Mouse (Mus musculus) forebrain, embryonic 16.5 days (tissue): ENCODE measurements around the gene Cga. TPM values are rescaled to one million over a fixed set of nuclear protein-coding genes. Genes with fewer than 3 reads are reported as not detected.

ENCODE experiments used
- ATAC-seq: fragments of 200-750 bp; cut with Nextera tagmentation; 2 replicates; pipeline ENCODE4 v1.8.0; 2017; ENCODE audit warnings: mild to moderate bottlenecking, moderate library complexity
- H3K27ac ChIP-seq: fragments of 300-500 bp; sonication (generic); 2 replicates; pipeline ENCODE4 v1.5.1; 2014; ENCODE audit warnings: low read length, control low read depth
- H3K27me3 ChIP-seq: fragments of 300-500 bp; sonication (generic); replicated peaks from 2 replicates; pipeline ENCODE4 v1.6.1; 2014; ENCODE audit warnings: low read length; ENCODE audit not compliant: control insufficient read depth, insufficient read depth
- H3K36me3 ChIP-seq: fragments of 300-500 bp; sonication (generic); 2 replicates; pipeline ENCODE4 v1.6.1; 2014; ENCODE audit not compliant: control insufficient read depth, insufficient read depth
- H3K4me1 ChIP-seq: fragments of 300-500 bp; sonication (generic); replicated peaks from 2 replicates; pipeline ENCODE4 v1.6.1; 2014; ENCODE audit warnings: low read length; ENCODE audit not compliant: control insufficient read depth, insufficient read depth
- H3K4me2 ChIP-seq: fragments of 300-500 bp; sonication (generic); 2 replicates; pipeline ENCODE4 v1.6.1; 2014; ENCODE audit warnings: mild to moderate bottlenecking, low read length, control low read depth
- H3K4me3 ChIP-seq: fragments of 300-500 bp; sonication (generic); replicated peaks from 2 replicates; pipeline ENCODE4 v1.5.1; 2014; ENCODE audit warnings: mild to moderate bottlenecking, low read length, control low read depth
- H3K9ac ChIP-seq: fragments of 300-500 bp; sonication (generic); replicated peaks from 2 replicates; pipeline ENCODE4 v1.6.1; 2014; ENCODE audit warnings: low read depth, low read length, control low read depth
- H3K9me3 ChIP-seq: fragments of 300-500 bp; sonication (generic); 2 replicates; pipeline ENCODE4 v1.6.1; 2016; ENCODE audit warnings: low read length; ENCODE audit not compliant: control insufficient read depth
- WGBS: fragments of 180-500 bp; shearing (Covaris S2); extraction: QIAGEN DNeasy Blood & Tissue Kit; methylation state at CpG from one replicate; pipeline ENCODE4 v1.1.7; 2014; 5-methylcytosine and 5-hydroxymethylcytosine counted together
- polyA plus RNA-seq: library from polyadenylated mRNA; unstranded; fragments of >200 nt; fragmentation: Nextera tagmentation; extraction: Ambion mirVana; gene quantifications from 2 replicates; pipeline ENCODE4 v1.2.1, GENCODE M21; 2015

Gene Cga
- polyA plus RNA-seq, 1 experiment from 2014 or later = not detected

DNA sequence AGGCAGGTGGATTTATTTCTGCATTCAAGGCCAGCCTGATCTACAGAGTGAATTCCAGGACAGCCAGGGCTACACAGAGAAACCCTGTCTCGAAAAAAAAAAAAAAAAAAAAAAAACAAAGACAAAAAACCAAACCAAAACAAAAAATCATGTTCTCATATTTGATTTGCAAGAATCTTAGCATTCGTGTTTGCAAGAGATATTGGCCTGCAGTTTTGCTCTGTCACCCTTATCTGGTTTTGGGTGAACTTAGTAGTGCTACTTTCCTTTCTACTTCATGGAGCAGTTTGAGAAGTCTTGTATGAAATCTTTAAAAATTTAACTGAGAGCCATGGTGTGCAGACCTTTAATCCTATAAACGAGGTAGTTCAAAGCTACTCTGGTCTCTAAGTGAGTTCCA is 23.8 kb upstream of the Cga start:
- Histone ChIP-seq H3K36me3 (no peaks in the 10 kb centered on the region), H3K9me3 (no peaks in the 10 kb centered on the region), H3K4me2 (no peak overlapping the region), H3K9ac (no peak overlapping the region), H3K27me3 (no peaks in the 10 kb centered on the region), H3K27ac (no peak overlapping the region), H3K4me1 (peaks cover 2% of the 10 kb centered on the region; the same call in 1 of the 2 replicates), H3K4me3 (no peak overlapping the region)
- WGBS = 84% methylated on average over 2 of the region's 3 CpGs
- ATAC-seq = no peak

DNA sequence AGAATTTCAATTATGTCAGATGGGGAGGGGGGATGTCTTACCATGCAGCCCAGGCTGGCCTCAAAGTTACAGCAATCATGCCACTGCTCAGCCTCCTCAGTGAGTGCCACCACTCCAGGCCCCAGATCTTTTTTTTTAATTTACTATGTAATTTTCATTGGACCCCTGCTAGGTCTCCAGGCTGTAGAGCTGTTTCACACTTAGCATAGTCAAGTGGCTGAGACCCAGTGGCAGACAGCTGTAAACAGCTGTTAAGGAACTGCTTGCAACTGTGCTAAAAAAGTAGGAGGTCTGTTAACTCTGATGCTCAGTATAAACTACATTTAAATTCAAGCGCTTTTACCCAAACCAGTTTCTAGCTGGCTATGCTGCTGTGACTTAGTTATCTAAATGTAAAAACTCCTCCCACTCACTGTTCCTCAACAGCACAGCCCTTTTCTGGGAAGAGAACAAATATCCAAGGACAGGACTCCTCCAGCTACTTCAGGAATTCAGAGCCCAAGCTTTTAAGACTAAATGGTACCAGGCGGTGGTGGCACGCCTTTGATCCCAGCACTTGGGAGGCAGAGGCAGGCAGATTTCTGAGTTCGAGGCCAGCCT is 20.6 kb upstream of the Cga start:
- H3K9me3 ChIP-seq = no peaks in the 10 kb centered on the region
- H3K4me2 ChIP-seq = no peak overlapping the region
- no peak overlapping the region for H3K9ac ChIP-seq
- peaks cover 2% of the 10 kb centered on the region; the same call in 1 of the 2 replicates for H3K36me3 ChIP-seq
- 98% methylated on average over 3 of the region's 4 CpGs for WGBS
- no peak for ATAC-seq
- H3K4me1 ChIP-seq = peaks cover 2% of the 10 kb centered on the region; the same call in 1 of the 2 replicates
- H3K27me3 ChIP-seq = no peaks in the 10 kb centered on the region
- H3K4me3 ChIP-seq = no peak overlapping the region
- no peak overlapping the region for H3K27ac ChIP-seq

DNA sequence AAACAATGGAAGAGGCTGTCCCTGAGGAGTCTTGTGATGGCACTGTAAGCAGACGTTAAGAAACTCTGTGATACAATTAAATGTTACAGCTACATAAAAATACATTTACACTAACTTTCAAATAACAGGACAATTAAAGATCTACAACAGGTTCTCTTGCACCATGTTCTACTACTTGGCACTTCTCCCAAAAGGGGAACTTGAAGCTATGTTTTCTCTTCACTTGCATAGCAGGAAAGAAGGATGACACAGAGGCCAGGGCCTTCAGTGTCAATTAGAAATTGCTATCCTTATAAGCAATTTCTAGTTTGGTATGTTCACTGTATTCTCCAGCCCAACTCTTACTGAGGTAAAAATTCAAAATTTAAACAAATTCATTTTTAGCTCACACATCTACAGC is 19.3 kb upstream of the Cga start:
- H3K9me3 ChIP-seq = no peaks in the 10 kb centered on the region
- peaks cover 2% of the 10 kb centered on the region; the same call in 1 of the 2 replicates for H3K4me1 ChIP-seq
- peaks cover 2% of the 10 kb centered on the region; the same call in 1 of the 2 replicates for H3K36me3 ChIP-seq
- H3K4me3 ChIP-seq = no peak overlapping the region
- 86% methylated on average over 1 of the region's 1 CpGs for WGBS
- ATAC-seq = no peak
- H3K27me3 ChIP-seq = no peaks in the 10 kb centered on the region
- no peak overlapping the region for H3K9ac ChIP-seq
- H3K27ac ChIP-seq = no peak overlapping the region
- no peak overlapping the region for H3K4me2 ChIP-seq

DNA sequence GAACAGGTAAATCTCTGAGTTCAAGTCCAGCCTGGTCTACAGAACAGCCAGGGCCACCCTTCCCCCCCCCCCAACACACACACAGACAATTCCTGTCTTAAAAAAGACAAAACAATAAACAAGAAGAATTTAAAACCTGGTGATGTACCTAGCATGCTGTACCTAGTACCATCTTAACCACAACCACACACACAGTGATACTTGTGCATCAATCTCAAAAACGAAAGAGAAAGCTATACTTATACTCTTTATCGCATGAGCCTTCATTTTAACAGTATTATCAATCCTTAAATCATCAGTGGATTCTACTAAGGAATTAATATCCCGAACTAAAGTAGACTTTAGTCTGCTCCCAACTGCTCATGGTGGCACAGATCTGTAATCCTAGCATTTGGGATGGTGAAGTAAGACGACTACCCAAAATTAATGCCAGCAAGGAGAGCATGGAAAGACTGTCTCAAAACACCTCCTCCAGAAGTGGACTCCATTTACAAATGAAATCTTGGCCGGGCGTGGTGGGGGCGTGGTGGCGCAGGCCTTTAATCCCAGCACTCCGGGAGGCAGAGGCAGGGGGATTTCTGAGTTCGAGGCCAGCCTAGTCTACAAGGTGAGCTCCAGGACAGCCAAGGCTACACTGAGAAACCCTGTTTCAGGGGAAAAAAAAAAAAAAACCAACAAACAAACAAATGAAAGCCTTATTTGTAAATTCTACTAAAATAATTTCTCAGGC is 12.5 kb upstream of the Cga start:
- 90% methylated on average over 10 of the region's 10 CpGs for WGBS
- Histone ChIP-seq H3K4me2 (peak overlapping the region; percentile 92), H3K36me3 (peaks cover 2% of the 10 kb centered on the region; the same call in 1 of the 2 replicates), H3K4me3 (peak overlapping the region; percentile 97), H3K27me3 (no peaks in the 10 kb centered on the region), H3K9ac (no peak overlapping the region), H3K27ac (no peak overlapping the region), H3K9me3 (no peaks in the 10 kb centered on the region), H3K4me1 (peaks cover 25% of the 10 kb centered on the region)
- no peak for ATAC-seq

DNA sequence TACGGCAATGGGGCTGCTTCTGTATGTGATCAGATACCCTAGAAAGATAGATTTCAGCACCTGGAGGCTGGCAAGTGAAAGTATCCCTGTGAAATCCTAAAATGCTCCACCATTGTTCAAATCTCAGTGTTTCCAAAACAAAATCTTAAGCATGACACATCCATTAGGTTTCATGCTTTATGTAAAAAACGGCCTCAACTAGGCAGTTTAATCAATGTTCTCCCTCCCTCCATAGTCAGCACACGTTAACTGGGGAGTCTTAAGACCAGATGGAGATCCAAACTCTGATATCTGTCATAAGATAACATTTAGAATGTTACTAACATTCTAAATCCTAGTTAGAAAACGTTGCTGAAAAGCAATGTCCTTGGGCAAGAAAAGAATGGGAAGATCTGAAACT is 11.7 kb upstream of the Cga start:
- no peaks in the 10 kb centered on the region for H3K27me3 ChIP-seq
- H3K4me1 ChIP-seq = peaks cover 27% of the 10 kb centered on the region
- no peaks in the 10 kb centered on the region for H3K9me3 ChIP-seq
- WGBS = 10% methylated on average over 4 of the region's 4 CpGs
- H3K4me2 ChIP-seq = peak overlapping the region; percentile 92
- H3K9ac ChIP-seq = peak overlapping the region; percentile 99
- peak overlapping the region; percentile 97 for H3K4me3 ChIP-seq
- H3K36me3 ChIP-seq = no peaks in the 10 kb centered on the region
- H3K27ac ChIP-seq = peak overlapping the region; percentile 99
- no peak for ATAC-seq

DNA sequence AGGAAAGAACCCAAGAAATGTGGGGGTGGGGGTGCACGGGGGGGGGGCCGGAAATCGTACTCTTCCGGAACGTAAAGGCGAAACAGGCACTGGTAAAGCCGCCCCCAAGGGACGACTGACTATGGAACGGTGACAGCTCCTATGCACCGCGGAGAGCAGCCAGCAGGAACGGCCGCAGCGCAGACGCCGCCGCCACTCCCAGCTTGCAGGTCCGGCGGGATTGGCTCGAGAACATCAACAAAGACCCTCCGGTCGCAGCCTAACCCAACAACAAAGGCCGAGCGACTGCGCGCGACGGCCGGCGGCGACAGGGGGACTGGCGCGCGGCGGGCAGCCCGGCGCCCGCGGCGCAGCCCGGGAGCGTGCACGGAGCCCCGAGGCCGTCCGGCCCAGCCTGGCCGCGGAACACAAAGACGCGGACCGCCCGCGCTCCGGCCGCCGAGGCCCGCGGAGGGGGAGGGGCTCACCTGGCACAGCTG is 11.2 kb upstream of the Cga start:
- Histone ChIP-seq H3K27ac (peak overlapping the region; percentile 99), H3K27me3 (no peaks in the 10 kb centered on the region), H3K4me3 (peak overlapping the region; percentile 97), H3K4me1 (peaks cover 28% of the 10 kb centered on the region), H3K9me3 (no peaks in the 10 kb centered on the region), H3K4me2 (peak overlapping the region; percentile 92), H3K9ac (peak overlapping the region; percentile 99), H3K36me3 (no peaks in the 10 kb centered on the region)
- under 1% methylated on average over 56 of the region's 58 CpGs for WGBS
- ATAC-seq = peak; percentile 55

DNA sequence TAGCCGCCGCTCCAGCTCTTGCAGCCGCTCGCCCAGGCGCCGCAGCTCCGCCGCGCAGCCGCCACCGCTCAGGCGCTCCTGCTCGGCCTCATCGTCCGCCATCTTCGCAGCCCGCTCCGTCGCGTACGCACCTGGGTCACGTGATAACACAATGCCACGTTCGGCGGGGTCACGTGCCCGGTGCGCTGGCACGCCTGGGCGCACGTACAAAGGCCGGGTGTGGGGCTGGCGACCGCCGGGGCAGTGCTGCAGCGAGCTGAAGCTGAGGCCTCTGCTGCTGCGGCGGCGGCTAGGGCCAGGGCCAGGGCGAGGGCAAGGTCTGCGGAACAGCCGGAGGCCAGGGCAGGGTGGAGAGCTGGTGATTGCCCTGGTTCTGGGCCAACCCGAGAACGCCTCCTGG is 10.8 kb upstream of the Cga start, which contains the start of gene Zfp292:
Gene Zfp292 (minus strand): TSS at position 143 of the 400 bp plus-strand sequence.
- ATAC-seq = peak; percentile 92
- Histone ChIP-seq H3K36me3 (no peaks in the 10 kb centered on the region), H3K27me3 (no peaks in the 10 kb centered on the region), H3K4me2 (peak within 1 kb of the TSS; percentile 92), H3K9me3 (no peaks in the 10 kb centered on the region), H3K9ac (peak within 1 kb of the TSS; percentile 99), H3K27ac (peak within 1 kb of the TSS; percentile 99), H3K4me3 (peak within 1 kb of the TSS; percentile 97), H3K4me1 (peaks cover 32% of the 10 kb centered on the region)
- under 1% methylated on average over 43 of the region's 44 CpGs for WGBS

DNA sequence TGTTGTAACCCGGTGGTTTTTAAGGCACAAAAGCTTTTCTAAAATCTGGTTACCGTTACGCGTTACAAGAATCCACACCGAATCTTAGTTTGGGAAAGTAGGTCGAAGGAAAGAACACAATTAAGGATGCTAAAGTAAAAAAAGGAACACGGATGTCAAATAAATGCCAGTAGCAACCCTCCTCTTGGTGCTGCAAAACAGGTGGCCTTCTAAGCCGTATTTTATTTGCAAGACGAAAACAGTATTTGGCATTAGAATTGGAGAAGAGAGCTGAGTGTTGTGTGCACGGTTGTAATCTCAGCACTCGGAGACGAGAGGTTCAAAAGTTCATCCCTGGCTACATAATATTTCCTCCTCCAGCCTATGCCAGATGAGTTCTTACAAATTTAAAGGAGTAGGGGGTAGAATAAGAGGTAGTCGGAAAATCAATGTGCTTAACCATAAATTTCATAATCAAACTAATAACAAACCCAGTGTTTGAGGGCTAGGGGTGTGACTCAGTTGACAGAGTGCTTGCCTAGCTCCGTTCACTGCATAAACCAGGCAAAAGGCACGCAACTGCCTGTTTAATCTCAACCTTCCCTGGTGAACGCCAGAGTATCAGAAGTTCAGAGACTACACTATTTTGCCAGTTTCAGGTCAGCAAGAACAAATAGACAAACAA is 10.1 kb upstream of the Cga start:
- Histone ChIP-seq H3K27me3 (0 out of 2 replicates have a peak, but pooled peaks cover 2% of the 10 kb centered on the region), H3K36me3 (no peaks in the 10 kb centered on the region), H3K27ac (peak overlapping the region; percentile 99), H3K9me3 (no peaks in the 10 kb centered on the region), H3K4me1 (peaks cover 32% of the 10 kb centered on the region), H3K9ac (peak overlapping the region; percentile 99), H3K4me3 (peak overlapping the region; percentile 97), H3K4me2 (peak overlapping the region; percentile 72)
- no peak for ATAC-seq
- WGBS = 41% methylated on average over 16 of the region's 16 CpGs
